Mouse (Mus musculus) fibroblast of lung, adult 2 months (primary cell): ENCODE measurements at regions not wholly inside any gene's neighbourhood (a gene's known extent, or its start where the extent isn't known, plus 50 kb on each side); places are given as distances from the start of the nearest gene placed in this dataset.

Source experiments
- DNase-seq: peaks from one replicate; pipeline ENCODE4 v3.0.0-alpha.2; 2011; ENCODE audit warnings: low read depth

GRCm38 (mm10) chr13:69433461-69434323 is 99.9 kb upstream of the Nsun2 start:
- no peak for DNase-seq

- no peak for DNase-seq
These were observed 94.1 kb upstream of the Nsun2 start for GRCm38 (mm10) chr13:69439486-69439885.

GRCm38 (mm10) chr13:69441798-69442197 is 91.7 kb upstream of the Nsun2 start:
- no peak for DNase-seq

- no peak for DNase-seq
These were observed 87.9 kb upstream of the Nsun2 start for GRCm38 (mm10) chr13:69445611-69446010.
